Mouse (Mus musculus) CH12.LX (cell line): Measurements from ENCODE around the gene Lman1l. TPM values are rescaled to one million over a fixed set of nuclear protein-coding genes. Genes with fewer than 3 reads are reported as not detected.

Source experiments
- DNase-seq: peaks from one replicate; pipeline ENCODE4 v3.0.0-alpha.2; 2013; ENCODE audit errors: extremely low read depth
- H3K27ac ChIP-seq: 2 replicates; pipeline ENCODE4 v1.5.1; 2012; ENCODE audit warnings: low read depth, mild to moderate bottlenecking, control low read depth, moderate library complexity; ENCODE audit not compliant: insufficient read depth
- H3K27me3 ChIP-seq: replicated peaks from 2 replicates; pipeline ENCODE3; 2012; ENCODE audit warnings: inconsistent platforms
- H3K36me3 ChIP-seq, 2 experiments: replicated peaks in 1 of 2; 2 replicates each; pipeline versions ENCODE3 to v1.6.1; 2012; ENCODE audit warnings: inconsistent platforms in 1 of 2, low read length in 1 of 2, mild to moderate bottlenecking in 1 of 2, mixed read lengths in 1 of 2, moderate library complexity in 1 of 2; ENCODE audit not compliant: control insufficient read depth in 1 of 2, insufficient read depth in 1 of 2
- H3K4me1 ChIP-seq, 2 experiments: 2 replicates each; pipeline ENCODE4 v1.6.1; 2012; ENCODE audit warnings: inconsistent platforms in 1 of 2, moderate library complexity in 1 of 2; ENCODE audit not compliant: insufficient read depth in 2 of 2, control insufficient read depth in 1 of 2
- H3K4me2 ChIP-seq: 2 replicates; pipeline ENCODE4 v1.6.1; 2012; ENCODE audit warnings: low read depth, mild to moderate bottlenecking, control low read depth; ENCODE audit not compliant: poor library complexity, insufficient read depth, severe bottlenecking
- H3K4me3 ChIP-seq, 3 experiments: fragments of 150-350 bp in 1 of 3; sonication (generic) in 1 of 3; replicated peaks in 1 of 3; 2 replicates each; pipeline versions ENCODE3 to v1.5.1; 2011 to 2012; ENCODE audit warnings: low read depth in 2 of 3, low read length in 2 of 3, mild to moderate bottlenecking in 2 of 3, moderate library complexity in 2 of 3, control low read depth in 1 of 3, improper control_type of control experiment in 1 of 3, inconsistent platforms in 1 of 3, mixed read lengths in 1 of 3; ENCODE audit not compliant: poor library complexity in 1 of 3
- H3K79me2 ChIP-seq: replicated peaks from 2 replicates; pipeline ENCODE4 v1.6.1; 2012; ENCODE audit warnings: mild to moderate bottlenecking, moderate library complexity; ENCODE audit not compliant: control insufficient read depth, poor library complexity, insufficient read depth, severe bottlenecking; ENCODE audit errors: extremely low read depth
- H3K9ac ChIP-seq: 2 replicates; pipeline ENCODE4 v1.6.1; 2012; ENCODE audit warnings: low read depth, mild to moderate bottlenecking, control low read depth, moderate library complexity; ENCODE audit not compliant: insufficient read depth
- H3K9me3 ChIP-seq: replicated peaks from 2 replicates; pipeline ENCODE3; 2012; ENCODE audit warnings: low read length, inconsistent platforms, mixed read lengths
- BHLHE40 ChIP-seq: IDR thresholded peaks from 2 replicates; pipeline ENCODE4 v1.6.1; 2011; ENCODE audit warnings: mild to moderate bottlenecking, low read depth, low read length, improper control_type of control experiment
- CHD1 ChIP-seq: IDR thresholded peaks from 2 replicates; pipeline ENCODE4 v1.6.1; 2012; ENCODE audit warnings: low read depth, low read length, improper control_type of control experiment, inconsistent platforms
- CHD2 ChIP-seq: IDR thresholded peaks from 2 replicates; pipeline ENCODE4 v1.6.1; 2011; ENCODE audit warnings: low read length, improper control_type of control experiment
- CTCF ChIP-seq, 2 experiments: IDR thresholded peaks in 1 of 2; conservative IDR thresholded peaks in 1 of 2; 2 replicates each; pipeline ENCODE4 v1.5.1; 2011 to 2012; ENCODE audit warnings: low read depth in 2 of 2, low read length in 2 of 2, improper control_type of control experiment in 1 of 2, inconsistent platforms in 1 of 2, mild to moderate bottlenecking in 1 of 2, moderate library complexity in 1 of 2
- E2F4 ChIP-seq: IDR thresholded peaks from 2 replicates; pipeline ENCODE4 v1.6.1; 2011; ENCODE audit warnings: low read depth, low read length, improper control_type of control experiment; ENCODE audit not compliant: insufficient replicate concordance
- ELF1 ChIP-seq: IDR thresholded peaks from 2 replicates; pipeline ENCODE4 v1.6.1; 2014; ENCODE audit warnings: low read depth, mild to moderate bottlenecking, inconsistent platforms, low read length, improper control_type of control experiment
- ETS1 ChIP-seq: conservative IDR thresholded peaks from 2 replicates; pipeline ENCODE4 v1.6.1; 2012; ENCODE audit warnings: low read depth, mild to moderate bottlenecking, inconsistent platforms, low read length, improper control_type of control experiment, moderate library complexity
- GABPA ChIP-seq: IDR thresholded peaks from 2 replicates; pipeline ENCODE4 v1.6.1; 2012; ENCODE audit warnings: low read depth, low read length, improper control_type of control experiment, inconsistent platforms; ENCODE audit not compliant: insufficient replicate concordance
- HCFC1 ChIP-seq: IDR thresholded peaks from 2 replicates; pipeline ENCODE4 v1.6.1; 2012; ENCODE audit warnings: low read depth, mild to moderate bottlenecking, inconsistent platforms, low read length, improper control_type of control experiment
- IRF4 ChIP-seq: IDR thresholded peaks from 2 replicates; pipeline ENCODE4 v1.6.1; 2014; ENCODE audit warnings: low read depth, mild to moderate bottlenecking, inconsistent platforms, low read length, improper control_type of control experiment
- JUN ChIP-seq: IDR thresholded peaks from 2 replicates; pipeline ENCODE4 v1.6.1; 2011; ENCODE audit warnings: low read depth, mild to moderate bottlenecking, low read length, improper control_type of control experiment, moderate library complexity; ENCODE audit not compliant: insufficient read depth
- KAT2A ChIP-seq: IDR thresholded peaks from 2 replicates; pipeline ENCODE4 v1.6.1; 2012; ENCODE audit warnings: low read length, improper control_type of control experiment, inconsistent platforms; ENCODE audit not compliant: insufficient replicate concordance
- MAX ChIP-seq: IDR thresholded peaks from 2 replicates; pipeline ENCODE4 v1.6.1; 2011; ENCODE audit warnings: low read length, improper control_type of control experiment
- MAZ ChIP-seq: IDR thresholded peaks from 2 replicates; pipeline ENCODE4 v1.6.1; 2012; ENCODE audit warnings: low read depth, mild to moderate bottlenecking, inconsistent platforms, low read length, improper control_type of control experiment, moderate library complexity
- MEF2A ChIP-seq: IDR thresholded peaks from 2 replicates; pipeline ENCODE4 v1.6.1; 2014; ENCODE audit warnings: low read depth, mild to moderate bottlenecking, inconsistent platforms, low read length, improper control_type of control experiment, borderline replicate concordance
- MXI1 ChIP-seq: IDR thresholded peaks from 2 replicates; pipeline ENCODE4 v1.6.1; 2011; ENCODE audit warnings: mild to moderate bottlenecking, low read depth, low read length, improper control_type of control experiment
- MYC ChIP-seq: IDR thresholded peaks from 2 replicates; pipeline ENCODE4 v1.6.1; 2011; ENCODE audit warnings: low read depth, mild to moderate bottlenecking, improper control_type of control experiment, low read length
- NELFE ChIP-seq: IDR thresholded peaks from 2 replicates; pipeline ENCODE4 v1.6.1; 2011; ENCODE audit warnings: low read depth, low read length, improper control_type of control experiment
- NRF1 ChIP-seq: IDR thresholded peaks from 2 replicates; pipeline ENCODE4 v1.6.1; 2014; ENCODE audit warnings: low read depth, mild to moderate bottlenecking, inconsistent platforms, low read length, improper control_type of control experiment, moderate library complexity
- PAX5 ChIP-seq: IDR thresholded peaks from 2 replicates; pipeline ENCODE4 v1.6.1; 2012; ENCODE audit warnings: low read length, inconsistent platforms, mixed read lengths
- POLR2A ChIP-seq: IDR thresholded peaks from 2 replicates; pipeline ENCODE4 v1.6.1; 2011; ENCODE audit warnings: low read depth, mild to moderate bottlenecking, improper control_type of control experiment, low read length
- POLR2AphosphoS2 ChIP-seq: IDR thresholded peaks from 2 replicates; pipeline ENCODE4 v1.6.1; 2011; ENCODE audit warnings: low read depth, low read length, improper control_type of control experiment
- RAD21 ChIP-seq: IDR thresholded peaks from 2 replicates; pipeline ENCODE4 v1.6.1; 2011; ENCODE audit warnings: low read depth, mild to moderate bottlenecking, low read length, improper control_type of control experiment, moderate library complexity
- RCOR1 ChIP-seq: conservative IDR thresholded peaks from 2 replicates; pipeline ENCODE4 v1.6.1; 2012; ENCODE audit warnings: low read depth, mild to moderate bottlenecking, inconsistent platforms, low read length, improper control_type of control experiment
- SIN3A ChIP-seq: IDR thresholded peaks from 2 replicates; pipeline ENCODE4 v1.6.1; 2012; ENCODE audit warnings: low read length, improper control_type of control experiment, inconsistent platforms
- SMC3 ChIP-seq: IDR thresholded peaks from 2 replicates; pipeline ENCODE4 v1.6.1; 2011; ENCODE audit warnings: low read depth, low read length, improper control_type of control experiment
- TCF12 ChIP-seq: IDR thresholded peaks from 2 replicates; pipeline ENCODE4 v1.6.1; 2014; ENCODE audit warnings: low read depth, mild to moderate bottlenecking, inconsistent platforms, low read length, improper control_type of control experiment
- UBTF ChIP-seq: IDR thresholded peaks from 2 replicates; pipeline ENCODE4 v1.6.1; 2012; ENCODE audit warnings: low read depth, mild to moderate bottlenecking, inconsistent platforms, low read length, improper control_type of control experiment, moderate library complexity
- USF1 ChIP-seq: IDR thresholded peaks from 2 replicates; pipeline ENCODE4 v1.6.1; 2014; ENCODE audit warnings: low read depth, mild to moderate bottlenecking, inconsistent platforms, low read length, improper control_type of control experiment
- USF2 ChIP-seq: conservative IDR thresholded peaks from 2 replicates; pipeline ENCODE4 v1.6.1; 2011; ENCODE audit warnings: low read depth, low read length, improper control_type of control experiment
- ZC3H11A ChIP-seq: IDR thresholded peaks from 2 replicates; pipeline ENCODE4 v1.6.1; 2012; ENCODE audit warnings: low read depth, mild to moderate bottlenecking, inconsistent platforms, low read length, improper control_type of control experiment
- ZMIZ1 ChIP-seq: IDR thresholded peaks from 2 replicates; pipeline ENCODE4 v1.6.1; 2012; ENCODE audit warnings: low read depth, mild to moderate bottlenecking, inconsistent platforms, low read length, improper control_type of control experiment
- ZNF384 ChIP-seq: IDR thresholded peaks from 2 replicates; pipeline ENCODE4 v1.6.1; 2012; ENCODE audit warnings: low read depth, low read length, improper control_type of control experiment, inconsistent platforms
- dilution Hi-C: fragments of 300-500 bp; cut with MboI; formaldehyde crosslinking; loops from 2 replicates; pipeline ENCODE4 v1.14.3; 2020; ENCODE audit warnings: low sequenced_read_pairs; ENCODE audit not compliant: extremely low pct_unique_long_range_greater_than_20kb, extremely low pct_ligation_motif_present
- in situ Hi-C: fragments of 300-500 bp; cut with MboI; formaldehyde crosslinking; loops from 3 replicates; pipeline ENCODE4 v1.14.3; 2019; ENCODE audit warnings: low sequenced_read_pairs, low pct_ligation_motif_present, low pct_unique_long_range_greater_than_20kb, mixed read lengths
- polyA plus RNA-seq: library from polyadenylated mRNA; unstranded; fragments of >175 nt; gene quantifications from 2 replicates; pipeline ENCODE4 v1.2.1, GENCODE M21; 2012; ENCODE audit warnings: low read depth; ENCODE audit not compliant: insufficient read length
- total RNA-seq, 2 experiments: library from RNA; depleted of rRNA; stranded (reverse); fragments of 300-350 nt in 1 of 2; fragments of >200 nt in 1 of 2; gene quantifications; 2 replicates each; pipeline ENCODE4 v1.2.3; 2012 to 2014

Gene Lman1l
- total and polyA plus RNA-seq, 3 experiments: 0.19 TPM; not detected in 2

DNA sequence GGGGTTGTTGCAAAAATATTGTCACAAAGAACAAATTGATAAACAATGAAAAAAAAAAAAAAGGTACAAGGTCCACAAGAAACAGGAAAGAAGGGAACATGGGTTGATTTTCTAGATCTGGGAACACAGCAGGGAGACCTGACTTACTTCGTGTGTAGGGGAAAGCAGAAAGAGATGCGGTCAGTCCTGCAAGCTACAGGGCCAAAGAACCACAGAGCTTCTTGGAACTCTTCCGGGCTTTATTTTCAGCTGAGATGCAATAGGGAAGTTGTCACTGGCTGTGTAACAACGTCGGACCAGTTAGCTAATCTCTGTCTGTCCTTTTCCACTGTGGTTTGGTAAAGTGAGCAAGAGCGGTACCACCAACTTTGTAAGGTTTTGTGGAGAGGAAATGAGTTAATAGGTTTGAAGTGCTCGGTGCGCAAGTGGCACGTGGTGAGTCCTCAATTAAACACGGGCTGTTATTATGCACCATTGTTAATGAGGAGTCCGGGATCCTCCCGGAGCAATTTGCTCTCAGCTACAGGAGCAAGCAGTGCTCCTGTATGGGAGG, 26.1 kb upstream of the Lman1l start (continued):
- TF ChIP-seq USF1 (peak; percentile 13; the same call in 1 of the 2 replicates), SMC3 (no peak), MAZ (0 out of 2 replicates have a peak, but pooled peaks have one; percentile 40), CHD1 (no peak), UBTF (no peak), ZNF384 (no peak), JUN (no peak), KAT2A (0 out of 2 replicates have a peak, but pooled peaks have one; percentile 24), TCF12 (peak; percentile 55; the same call in 1 of the 2 replicates)

DNA sequence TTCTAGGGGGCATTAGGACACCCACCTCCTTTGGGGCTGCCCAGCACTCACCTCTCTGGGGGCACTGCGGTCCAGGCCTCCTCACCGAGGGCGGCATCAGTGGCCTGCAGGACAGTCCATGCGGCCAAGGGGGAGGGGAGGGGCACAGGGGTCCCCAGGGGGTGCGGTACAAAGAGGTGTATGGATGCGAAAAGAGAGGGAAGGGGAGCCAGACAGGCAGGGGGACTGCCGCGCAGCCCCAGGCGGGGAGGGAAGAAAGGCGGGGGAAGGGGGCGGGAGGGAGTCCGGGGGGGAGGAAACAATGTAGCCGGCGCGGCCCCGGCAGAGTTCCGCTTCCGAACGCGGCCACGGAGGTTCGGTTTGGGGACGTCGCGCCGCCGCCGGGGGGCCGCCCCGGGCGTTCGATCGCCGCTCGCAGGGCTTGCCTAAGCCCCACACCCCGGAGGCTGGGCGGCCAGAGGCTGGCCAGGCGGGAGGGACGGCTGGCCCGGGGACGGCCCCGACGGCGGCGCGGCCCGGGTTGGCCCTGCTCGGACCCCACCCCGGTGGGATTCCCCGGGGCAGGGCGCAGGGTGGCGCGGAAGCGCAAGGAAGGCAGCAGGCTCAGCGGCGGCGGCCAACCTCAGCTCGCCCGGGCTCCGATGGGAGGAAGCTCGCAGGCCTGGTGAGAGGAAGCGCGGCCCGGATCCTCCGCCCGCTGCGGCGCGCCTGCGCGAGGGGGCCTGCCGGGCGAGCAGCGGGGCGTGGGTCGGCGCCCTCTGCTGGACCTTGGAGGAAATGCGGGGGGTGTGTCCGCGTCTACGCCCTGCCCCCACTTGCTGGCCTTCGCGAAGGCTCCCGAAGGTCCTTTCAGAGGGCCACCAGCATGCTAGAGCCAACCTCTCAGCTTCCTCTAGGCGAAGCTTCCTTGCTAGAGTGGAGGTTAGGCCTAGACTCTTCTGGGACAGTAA, 24.6 kb upstream of the Lman1l start:
- Histone ChIP-seq H3K27me3 (no peaks in the 10 kb centered on the region), H3K4me2 (peak overlapping the region; percentile 68), H3K4me1 (peaks cover 20 to 58% of the 10 kb centered on the region in 2 experiments), H3K27ac (peak overlapping the region; percentile 96), H3K36me3 (peaks cover 3 to 16% of the 10 kb centered on the region in 2 experiments), H3K9ac (peak overlapping the region; percentile 92), H3K9me3 (no peaks in the 10 kb centered on the region), H3K79me2 (peaks cover 43% of the 10 kb centered on the region), H3K4me3 (peak overlapping the region; percentile 86 to 95 (median 90))
- in situ Hi-C loops: no loop called here
- dilution Hi-C loops: no loop called here
- DNase-seq: peak; percentile 83
- TF ChIP-seq CHD1: no peak
- no peak for TF ChIP-seq GABPA
- TF ChIP-seq ETS1: peak; percentile 52; the same call in 1 of the 2 replicates
- peak; percentile 79 for TF ChIP-seq MYC
- TF ChIP-seq MEF2A: peak; percentile 75
- peak; percentile 97 for TF ChIP-seq UBTF
- TF ChIP-seq MAZ: peak; percentile 88
- TF ChIP-seq ZMIZ1: peak; percentile 42; the same call in 1 of the 2 replicates
- TF ChIP-seq RAD21: peak; percentile 64
- no peak for TF ChIP-seq POLR2AphosphoS2
- peak; percentile 86 for TF ChIP-seq TCF12
- TF ChIP-seq SMC3: peak; percentile 80
- TF ChIP-seq RCOR1: 0 out of 2 replicates have a peak, but pooled peaks have one; percentile 35
- TF ChIP-seq MXI1: peak; percentile 52; the same call in 1 of the 2 replicates
- peak; percentile 61; the same call in 1 of the 2 replicates for TF ChIP-seq BHLHE40
- no peak for TF ChIP-seq ZNF384
- peak; percentile 56 for TF ChIP-seq HCFC1
- peak; percentile 40 to 89; a peak in 3 of 4 replicates for TF ChIP-seq CTCF (conservative IDR thresholded peaks at IDR 0.05 in 1 of 2, IDR thresholded peaks at IDR 0.05 in 1 of 2; ENCODE audit: low read depth in 2 of 2, low read length in 2 of 2)
- TF ChIP-seq ZC3H11A: peak; percentile 18; the same call in 1 of the 2 replicates
- TF ChIP-seq USF1: no peak
- peak; percentile 54; the same call in 1 of the 2 replicates for TF ChIP-seq IRF4
- peak; percentile 72 for TF ChIP-seq POLR2A
- peak; percentile 76 for TF ChIP-seq SIN3A
- peak; percentile 86 for TF ChIP-seq MAX
- no peak for TF ChIP-seq E2F4
- peak; percentile 63 for TF ChIP-seq NELFE
- TF ChIP-seq USF2: no peak
- TF ChIP-seq CHD2: peak; percentile 89
- no peak for TF ChIP-seq PAX5
- TF ChIP-seq ELF1: peak; percentile 85
- TF ChIP-seq NRF1: peak; percentile 97
